Mouse (Mus musculus): Measurements from ENCODE around the gene Bach2.

The Bach2 gene

DNA sequence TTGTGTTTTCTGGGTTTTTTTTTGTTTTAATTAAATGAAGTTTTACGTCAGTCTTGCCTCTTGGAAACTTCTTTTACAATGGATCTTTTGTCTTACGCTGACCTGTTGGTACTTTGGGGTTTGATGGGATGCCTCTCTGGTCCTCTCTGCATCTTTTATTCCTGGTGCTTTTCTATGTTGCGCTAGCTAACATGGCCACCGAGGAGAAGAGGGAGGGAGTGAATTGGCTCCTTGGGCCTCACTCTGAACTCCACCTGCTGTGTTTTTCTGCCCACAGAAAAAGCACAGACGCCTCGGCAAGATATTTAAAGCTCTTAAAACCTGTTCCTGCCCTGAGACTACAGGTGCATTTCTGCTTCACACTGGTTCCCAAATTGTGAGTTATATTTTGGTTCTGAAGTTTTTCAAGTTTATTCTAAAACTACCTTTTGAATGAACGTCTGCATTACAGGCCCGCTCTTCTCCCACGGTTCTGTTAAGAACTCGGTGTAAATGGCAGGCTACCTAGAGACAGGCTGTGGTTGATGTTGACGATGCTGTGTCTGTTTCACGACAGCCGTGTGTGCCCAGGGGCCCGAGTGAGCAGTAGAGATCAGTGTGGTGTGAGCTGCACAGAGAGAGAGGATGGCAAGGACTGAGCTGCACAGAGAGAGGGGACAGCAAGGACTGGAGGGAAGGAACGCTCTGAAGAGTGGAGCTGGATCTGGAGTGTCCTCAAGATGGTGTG, 13.5 kb downstream of the Bach2 start:
- DNase-seq = no peak

DNA sequence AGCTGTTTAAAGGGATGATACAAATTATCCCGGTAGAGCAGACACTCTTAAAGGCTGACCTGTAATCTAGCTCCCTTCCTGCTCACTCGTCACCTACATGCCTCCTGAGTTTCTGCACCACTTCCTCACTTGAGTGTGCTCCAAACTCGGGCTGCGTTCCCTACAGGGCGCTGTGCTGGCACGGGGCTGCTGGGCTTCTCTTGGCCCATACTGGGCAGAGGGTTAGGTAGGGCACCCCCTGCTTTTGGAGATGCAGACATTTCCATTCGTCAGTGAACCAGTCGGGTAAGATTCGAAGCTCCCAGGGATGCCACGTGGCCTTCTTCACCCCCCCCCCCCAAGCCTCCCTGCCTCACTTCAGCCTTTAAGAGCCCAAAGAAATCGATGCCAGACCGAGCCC, 19.1 kb downstream of the Bach2 start:
- no peak for DNase-seq

DNA sequence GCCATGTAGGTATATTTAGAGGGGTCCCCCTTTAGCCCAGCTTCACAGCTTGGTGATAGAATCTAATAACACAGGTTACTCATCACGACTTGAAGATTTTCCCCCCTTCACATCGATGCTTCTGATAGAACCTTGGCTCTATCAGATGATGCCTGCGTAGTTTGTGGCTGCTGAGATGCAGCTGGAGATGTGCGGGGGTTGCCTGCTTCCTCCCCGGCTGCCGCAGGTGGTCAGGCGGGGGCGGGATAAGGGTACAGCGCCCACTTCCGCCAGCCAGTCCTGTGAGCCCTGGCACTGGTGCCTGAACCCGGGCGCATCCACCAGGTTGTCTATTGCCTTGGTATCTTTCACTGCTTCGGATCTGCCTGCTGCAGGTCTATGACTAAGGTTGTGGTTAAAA, 19.5 kb downstream of the Bach2 start:
- no peak for DNase-seq

DNA sequence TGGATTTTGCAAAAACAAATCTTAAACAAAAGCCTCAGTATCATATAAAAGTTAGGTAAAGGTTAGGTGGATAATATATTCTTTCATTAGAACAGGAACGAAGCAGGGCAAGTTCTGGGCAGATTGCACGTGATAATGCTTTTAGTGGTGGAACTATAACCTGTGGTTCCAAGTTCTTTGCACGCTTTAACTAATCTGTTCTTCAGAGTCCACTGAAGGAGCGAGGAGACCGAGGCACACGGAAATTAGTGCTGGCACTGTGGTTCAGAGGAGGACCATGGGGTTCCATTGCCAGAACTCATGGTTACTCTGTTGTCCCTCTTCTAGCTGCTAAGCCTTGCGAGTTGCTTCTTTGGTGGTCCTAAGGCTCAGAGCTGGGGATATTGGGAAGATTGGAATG, 20.0 kb downstream of the Bach2 start:
- DNase-seq = no peak

DNA sequence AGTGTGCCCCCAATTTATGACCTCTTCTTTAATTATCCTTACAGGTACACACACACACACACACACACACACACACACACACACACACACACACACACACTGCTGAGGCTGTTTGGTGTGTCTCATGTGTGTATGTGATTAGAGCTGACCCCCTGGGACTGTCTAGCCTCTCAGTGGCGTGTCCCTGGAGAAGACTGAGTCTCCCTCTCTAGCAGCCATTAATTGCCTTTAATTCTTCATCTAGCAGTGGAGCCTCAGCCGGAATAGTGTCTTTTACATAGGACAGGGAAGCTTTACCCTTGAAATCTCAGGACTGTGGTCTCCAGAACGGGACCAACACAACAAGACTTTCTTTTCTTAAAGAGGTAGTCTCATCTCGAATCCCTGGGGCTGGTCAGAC, 22.3 kb downstream of the Bach2 start:
- DNase-seq = no peak

DNA sequence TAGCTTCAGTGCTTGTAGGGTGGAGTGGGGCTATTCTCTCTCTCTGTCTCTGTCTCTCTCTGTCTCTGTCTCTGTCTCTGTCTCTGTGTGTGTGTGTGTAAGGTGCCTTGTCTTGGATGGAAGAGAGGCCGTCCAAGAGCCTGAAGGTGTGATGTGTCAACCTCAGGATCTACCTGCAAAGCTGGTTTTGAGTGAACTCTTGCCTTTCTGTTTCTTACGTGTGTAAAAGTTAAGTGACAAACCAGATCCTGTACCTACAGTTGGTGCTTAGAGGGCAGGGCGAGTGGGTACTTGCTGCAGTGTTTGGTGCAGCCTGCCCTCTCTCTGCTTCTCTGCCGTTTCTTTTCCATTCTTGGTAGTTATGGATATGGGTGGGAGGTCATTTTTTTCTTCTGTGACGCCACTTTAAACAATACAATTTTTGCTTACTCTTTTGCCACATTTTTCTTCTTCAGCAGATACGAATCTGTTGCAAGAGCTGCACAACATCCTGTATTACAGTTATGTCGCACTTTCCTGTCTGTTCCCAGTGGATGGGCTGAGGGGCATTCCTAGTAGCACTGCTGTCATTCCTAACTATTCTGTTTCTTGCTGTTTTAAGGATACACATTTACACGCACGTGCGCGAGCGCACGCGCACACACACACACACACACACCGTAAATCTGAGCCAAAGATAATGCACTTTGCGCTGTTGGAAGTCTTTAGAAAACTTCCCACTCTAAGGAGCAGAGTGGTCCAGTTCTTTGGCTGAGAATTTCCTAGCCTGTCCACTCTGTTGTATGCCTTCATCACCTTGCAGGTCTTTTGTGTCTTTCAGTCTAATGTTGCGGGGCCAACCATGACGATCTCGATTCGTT, 24.5 kb downstream of the Bach2 start:
- no peak for DNase-seq

DNA sequence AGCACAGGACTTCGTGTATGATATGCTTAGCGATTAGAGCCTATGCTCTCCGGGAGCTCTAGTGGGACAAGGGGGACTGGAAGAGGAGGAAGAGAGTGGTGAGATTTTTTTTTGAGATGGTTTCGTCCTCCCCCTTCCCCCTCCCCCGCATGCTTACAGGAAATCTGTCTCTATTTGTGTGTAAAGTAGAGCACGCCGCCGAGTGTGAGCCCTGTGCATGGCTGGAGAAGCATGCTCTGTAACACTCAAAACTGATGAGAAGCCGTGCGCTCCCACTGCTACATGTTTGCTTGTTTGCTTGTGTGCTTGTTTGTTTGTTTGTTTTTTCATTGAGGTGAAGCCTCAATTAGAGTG, 25.1 kb downstream of the Bach2 start:
- DNase-seq = no peak

DNA sequence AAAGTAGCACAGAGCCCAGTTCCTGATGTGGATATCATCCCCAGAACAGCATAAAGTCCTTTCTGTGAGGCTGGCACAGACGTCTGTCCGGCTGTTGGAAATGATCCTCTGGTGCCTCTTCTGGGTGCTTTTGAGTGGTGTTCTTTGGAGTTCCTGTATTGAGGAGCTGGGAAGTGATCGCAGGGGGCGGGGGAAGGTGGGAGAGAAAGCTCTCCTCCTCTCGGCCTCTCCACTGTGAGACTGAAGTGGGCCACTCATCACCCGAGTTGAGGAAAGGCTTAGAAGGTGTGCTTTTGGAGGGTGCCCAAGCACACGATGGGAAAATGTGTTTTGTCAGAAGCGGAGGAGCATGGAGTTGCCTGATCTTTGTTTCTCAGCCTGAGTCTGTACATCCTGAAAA, 26.3 kb downstream of the Bach2 start:
- no peak for DNase-seq

DNA sequence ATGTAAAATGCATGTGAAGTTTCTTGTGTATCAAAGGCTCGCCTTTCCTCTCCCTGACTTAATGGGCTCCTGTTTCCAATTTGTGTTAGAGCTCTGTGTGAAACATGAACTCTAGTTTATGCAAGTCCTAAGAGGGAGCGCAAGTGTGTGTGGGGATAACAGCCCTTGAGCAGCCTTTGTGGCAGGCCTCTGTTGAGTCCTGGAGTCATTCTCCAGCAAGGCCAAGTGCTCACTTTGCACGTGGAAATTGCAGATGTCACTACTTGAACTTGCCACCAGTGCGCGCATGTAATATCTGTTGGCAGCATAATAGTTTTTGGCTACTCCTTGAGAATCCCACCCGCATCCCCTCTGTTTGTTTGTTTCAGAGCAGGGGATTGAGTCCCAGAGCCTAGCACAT, 28.1 kb downstream of the Bach2 start:
- DNase-seq = no peak

DNA sequence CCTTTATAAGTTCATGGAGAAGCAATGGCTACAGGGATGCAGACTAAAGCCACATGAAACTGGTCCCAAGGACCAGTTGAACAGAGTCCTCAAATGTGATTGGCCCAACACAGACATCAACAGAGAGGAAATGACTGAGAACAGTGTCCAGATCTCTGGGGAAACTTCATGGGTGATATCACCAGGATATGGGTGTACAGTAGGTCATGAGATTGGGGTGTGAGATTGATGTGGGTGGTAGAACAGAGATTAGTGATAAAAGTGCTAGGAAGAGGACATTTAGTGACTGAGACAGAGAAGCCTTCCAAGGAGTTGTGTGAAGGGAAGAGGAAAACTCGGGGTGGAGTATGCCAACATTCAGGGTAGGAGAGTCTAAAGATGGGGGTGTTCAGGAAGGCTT, 29.4 kb downstream of the Bach2 start:
- DNase-seq = no peak

DNA sequence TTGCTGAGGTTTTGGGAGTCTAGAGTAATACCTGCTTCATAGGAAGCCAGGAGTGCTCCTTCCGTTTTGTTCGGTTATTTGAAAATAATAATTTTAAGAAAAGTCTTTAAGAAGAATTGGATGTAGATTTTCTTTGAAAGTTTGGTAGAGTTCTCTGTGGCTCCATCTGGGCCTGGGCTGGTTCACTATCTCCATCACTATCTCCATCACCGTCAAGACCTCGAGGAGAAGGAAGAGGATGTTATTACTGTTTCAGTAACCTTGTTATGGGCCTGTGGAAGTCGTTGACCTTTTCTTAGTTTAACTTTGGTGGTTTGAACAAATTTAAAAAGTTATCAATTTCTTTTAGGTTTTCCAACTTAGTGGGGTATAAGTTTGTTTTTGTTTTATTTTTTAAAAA, 33.8 kb downstream of the Bach2 start:
- DNase-seq = no peak

DNA sequence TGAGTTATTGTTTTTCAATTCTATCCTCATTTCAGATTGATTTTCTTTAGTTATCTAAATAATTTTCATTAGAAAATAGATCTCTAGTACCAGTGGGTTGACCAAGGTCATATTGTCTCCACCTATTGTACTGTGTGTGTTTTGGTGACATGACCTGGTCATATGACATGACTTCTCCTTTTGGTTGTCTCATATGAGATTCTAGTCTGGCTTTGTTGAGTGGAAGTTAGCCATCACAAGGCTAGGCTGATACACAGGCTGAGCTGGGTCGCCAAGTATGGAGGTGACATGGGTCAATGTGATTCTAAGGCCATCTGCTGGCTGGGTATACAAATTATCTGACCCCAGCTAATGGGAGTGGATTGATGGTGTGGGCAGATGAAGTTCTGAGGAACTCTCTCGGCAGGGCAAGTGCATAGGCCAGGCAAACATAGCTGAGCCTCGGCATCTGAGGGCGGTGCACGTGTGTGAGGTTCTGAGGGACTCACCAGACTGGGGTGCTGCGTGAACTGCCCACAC, 36.2 kb downstream of the Bach2 start:
- DNase-seq = no peak

DNA sequence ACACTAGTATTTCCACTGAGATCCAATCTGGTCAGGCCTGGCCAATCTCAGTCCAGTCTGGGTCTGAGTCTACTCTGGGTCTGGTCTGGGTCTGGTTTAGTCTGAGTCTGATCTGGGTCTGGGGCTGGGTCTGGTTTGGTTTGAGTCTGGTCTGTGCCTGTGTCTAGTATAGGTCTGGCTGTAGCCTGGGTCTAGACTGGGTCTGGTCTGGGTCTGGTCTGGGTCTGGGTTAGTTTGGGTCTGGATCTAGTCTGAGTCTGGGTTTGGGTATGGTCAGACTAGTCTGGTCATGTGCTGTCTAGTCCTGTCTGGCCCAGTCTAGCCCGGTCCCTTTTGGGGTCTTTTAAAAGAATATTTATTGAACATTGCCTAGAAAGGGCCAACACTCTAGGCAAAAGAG, 41.2 kb downstream of the Bach2 start:
- no peak for DNase-seq

DNA sequence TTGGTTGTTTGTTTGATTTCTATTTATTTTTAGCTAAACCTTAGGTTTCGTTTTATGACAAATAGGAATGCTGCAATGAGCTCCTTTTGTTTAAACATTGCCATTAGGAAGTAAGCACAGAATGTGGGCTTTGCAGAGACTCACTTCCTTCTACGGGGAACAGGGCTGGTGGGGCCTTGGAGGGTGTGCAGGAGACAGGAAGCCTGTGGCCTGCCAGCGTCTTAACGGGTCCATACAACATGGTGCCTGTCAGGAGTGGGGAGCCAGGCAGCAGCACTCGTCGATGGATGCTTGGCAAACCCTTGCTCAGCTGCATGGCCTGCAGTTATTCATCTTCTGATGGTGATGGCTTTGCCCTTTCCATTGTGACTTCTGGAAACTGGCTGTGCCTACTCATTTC, 41.8 kb downstream of the Bach2 start:
- no peak for DNase-seq

DNA sequence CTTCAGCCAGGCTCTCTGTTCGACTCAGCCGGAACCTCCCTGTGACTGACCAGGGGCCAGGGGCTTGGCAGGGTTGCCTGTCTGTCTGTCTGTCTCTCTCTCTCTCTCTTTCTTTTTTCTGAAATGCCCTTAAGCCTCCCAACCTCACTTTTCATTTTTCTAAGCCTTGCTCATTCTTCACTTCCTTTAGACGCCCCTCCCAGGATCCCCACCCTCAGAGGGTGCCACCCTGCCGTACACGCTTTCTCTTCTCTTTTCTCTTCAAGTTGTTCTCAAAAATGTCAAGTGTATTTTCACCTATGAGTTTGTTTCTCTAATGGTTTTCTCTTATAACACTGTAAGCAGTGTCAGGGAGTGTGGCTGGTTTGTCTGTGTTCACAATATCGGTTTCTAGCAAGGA, 42.7 kb downstream of the Bach2 start:
- DNase-seq = no peak

DNA sequence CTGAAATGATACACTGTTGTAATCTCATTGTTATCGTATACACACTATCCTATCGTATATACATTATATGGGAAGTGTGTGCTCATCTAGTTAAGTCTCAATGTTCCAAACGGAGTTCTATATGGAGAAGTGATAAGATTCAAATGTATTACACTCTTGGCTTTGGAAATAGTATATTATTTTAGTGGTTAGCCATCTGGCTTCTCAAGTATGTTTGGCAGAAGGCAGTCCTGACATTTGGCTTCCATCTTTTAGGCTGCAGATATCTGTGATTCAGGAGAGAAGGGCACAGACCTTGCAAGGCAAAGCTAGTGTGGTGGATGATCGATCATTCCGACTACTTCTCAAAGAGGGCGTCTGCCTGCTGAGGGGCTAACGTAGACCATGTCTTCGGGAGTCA, 47.8 kb downstream of the Bach2 start:
- no peak for DNase-seq

DNA sequence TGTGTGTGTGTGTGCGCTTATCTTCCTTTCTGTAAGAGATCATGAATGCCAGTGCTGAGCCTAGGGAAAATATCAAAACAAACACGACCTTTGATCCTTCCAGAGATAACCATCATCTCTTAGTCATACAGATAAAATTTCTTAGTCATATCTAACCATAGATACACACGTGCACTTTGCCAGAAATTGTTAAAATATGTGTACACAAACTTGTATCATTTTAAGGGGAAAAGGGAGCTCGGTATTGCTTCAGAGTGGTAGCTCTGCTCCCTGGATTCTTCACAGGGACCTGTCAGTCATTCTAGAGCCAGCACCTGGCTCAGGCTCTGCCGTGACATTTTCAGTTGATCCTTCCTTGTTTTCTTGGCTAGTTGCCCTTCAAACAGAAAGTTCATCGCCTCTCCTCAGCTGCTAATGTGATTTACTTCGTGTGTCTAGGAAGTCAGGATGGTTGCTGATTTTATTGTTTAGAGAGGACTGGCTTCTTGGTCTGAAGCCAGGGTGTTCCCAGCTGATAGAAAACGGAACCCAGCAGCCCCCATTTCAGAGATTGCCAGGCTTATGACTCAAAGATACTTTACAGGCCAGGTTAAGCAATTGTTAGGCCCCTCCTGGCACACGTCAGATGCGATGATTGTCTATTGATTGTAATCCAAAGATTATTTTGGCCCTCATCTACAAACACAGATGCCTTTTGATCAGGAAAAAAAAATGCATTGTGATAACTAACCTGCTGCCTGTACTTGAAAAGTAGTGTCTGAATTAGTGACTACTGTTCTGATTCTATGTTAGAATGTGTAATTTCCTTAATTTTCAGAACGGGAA, 49.6 kb downstream of the Bach2 start:
- no peak for DNase-seq

DNA sequence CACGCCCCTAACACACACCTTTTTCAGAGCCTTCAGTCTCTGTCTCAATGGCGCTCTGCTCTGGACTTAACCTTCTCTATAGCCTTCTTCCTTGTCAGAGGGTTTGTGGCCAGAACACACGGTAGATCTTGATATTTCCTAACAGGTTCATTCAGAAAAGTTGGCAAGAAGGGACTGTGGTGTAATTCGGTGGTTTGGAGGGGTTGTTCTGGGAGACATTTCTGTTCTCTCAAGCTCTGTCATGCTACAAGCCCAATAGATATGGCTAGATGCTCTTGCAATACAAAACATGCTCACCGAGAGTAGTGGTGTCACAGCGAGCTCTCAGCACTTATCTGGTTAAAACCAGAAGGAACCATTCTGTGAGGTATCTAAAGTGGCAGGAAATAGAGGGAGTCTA, 51.2 kb downstream of the Bach2 start:
- no peak for DNase-seq

DNA sequence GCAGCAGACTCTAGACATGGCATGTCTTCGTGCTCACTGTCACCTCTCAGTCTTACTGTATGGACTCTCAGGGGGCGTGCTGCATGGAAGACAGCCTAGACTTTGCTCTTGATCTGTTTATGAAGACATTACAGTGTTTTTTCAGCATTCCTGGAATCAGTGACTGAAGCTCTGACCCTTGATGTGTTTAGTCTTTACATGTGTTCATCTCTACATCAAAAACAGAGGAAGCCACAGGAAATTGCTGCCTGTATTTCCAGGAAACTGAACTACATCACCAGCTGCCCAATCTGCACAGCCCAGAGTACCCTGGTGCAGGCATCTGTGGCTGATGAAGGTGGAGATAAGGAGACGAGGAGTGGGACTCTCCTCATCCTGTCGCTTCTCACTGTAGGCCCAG, 52.8 kb downstream of the Bach2 start:
- no peak for DNase-seq

DNA sequence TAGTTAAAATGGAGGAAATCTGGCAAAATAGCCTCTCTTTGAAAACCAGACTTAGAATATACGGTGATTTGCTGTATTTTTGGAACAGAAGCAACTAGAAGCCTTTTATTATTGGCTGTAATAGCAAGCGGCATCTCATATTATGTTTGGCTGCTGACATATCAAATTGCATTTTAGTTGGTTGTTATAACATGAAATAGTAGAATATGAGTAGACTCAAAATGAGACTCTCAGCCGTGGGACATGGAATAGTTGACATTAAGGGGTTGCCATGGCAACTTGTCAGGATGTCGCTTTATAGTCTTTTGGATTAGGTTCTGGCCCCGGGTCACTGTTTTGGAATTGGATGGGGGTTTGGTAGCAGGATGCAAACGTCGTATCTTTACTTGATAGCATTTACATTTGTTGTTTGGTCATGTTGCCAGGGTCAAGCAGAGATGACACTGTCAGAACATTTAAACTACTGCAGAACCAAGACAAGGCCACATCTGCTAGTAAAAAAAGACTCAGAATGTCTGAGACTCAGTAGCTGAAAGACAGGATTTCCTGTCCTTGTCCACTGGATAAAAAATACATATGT, 55.2 kb downstream of the Bach2 start:
- no peak for DNase-seq

DNA sequence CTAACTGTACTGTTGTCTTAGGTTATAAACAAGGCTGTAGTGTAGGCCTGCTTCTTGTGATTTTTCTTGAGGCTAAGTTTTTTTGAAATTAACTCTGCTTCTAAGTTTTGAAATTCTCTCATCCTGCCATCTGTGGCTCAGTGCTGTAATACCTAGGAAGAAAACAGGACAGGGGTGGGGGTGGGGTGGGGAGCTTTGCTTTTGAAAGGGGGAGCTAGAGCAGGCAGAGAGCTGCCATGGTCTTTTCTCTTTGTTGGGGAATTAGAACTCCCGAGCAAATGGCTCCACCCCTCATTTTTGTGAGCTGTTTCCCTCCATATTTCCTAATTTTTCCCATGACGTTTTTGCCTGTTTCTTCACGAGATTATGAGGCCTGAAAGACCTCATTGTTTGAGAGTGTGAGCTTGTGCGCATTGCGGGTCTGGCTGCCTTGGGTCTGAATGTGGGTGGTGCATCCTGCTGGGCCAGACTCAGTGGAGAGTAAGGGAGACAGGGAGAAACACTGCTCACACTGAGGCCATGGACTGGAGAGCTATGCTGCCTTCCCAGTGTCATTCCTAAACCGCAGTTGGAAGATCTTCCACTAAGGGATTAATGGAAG, 58.6 kb downstream of the Bach2 start:
- DNase-seq = no peak

DNA sequence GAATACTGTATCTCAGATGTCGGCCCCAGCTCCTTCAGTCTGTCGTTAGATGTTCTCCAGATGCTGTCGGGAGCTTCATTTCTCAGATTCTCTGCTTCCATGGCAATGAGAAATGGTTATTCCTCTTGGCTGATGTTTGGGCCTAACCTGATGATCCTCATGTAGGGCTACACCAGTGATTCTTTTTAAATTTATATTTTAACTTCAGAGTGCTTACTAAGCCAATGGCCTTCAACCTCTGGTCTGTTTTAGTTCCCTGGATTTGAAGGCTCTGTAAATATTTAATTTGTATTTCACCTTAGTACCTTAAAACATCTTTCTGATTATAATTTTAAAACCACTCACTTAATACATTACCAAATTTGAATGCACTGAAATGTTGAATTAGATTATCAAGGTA, 60.6 kb downstream of the Bach2 start:
- no peak for DNase-seq

DNA sequence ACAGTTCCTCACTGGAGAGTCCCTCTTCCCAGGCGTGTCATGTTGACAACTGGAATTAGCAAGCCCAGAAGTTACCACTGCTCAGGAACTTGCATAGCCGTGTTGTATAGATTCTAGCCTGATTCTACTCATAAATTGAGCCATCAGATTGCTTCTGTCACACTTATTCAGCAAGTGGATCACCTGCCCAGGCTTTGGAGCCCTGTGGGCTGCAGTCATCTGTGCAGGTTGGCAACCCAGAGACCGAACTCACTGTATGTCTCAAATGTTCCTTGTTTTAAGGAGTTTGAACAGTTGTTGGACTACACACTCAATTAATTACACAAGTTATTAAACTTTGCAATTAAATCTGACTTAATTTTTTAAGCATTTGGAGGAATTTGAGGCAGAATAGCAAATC, 61.4 kb downstream of the Bach2 start:
- no peak for DNase-seq
